Mouse (Mus musculus) intestine, postnatal 0 days (tissue): ENCODE results near the gene Wnt2. TPM values are rescaled to one million over a fixed set of nuclear protein-coding genes. Genes with fewer than 3 reads are reported as not detected.

Source experiments
- ATAC-seq: fragments of 200-750 bp; cut with Nextera tagmentation; 2 replicates; pipeline ENCODE4 v1.8.0; 2017; ENCODE audit warnings: mild to moderate bottlenecking, moderate TSS enrichment, moderate library complexity
- H3K27ac ChIP-seq: fragments of 300-500 bp; sonication (generic); 2 replicates; pipeline ENCODE4 v1.5.1; 2014; ENCODE audit warnings: mild to moderate bottlenecking, low read depth, low read length, moderate library complexity
- H3K27me3 ChIP-seq: fragments of 300-500 bp; sonication (generic); replicated peaks from 2 replicates; pipeline ENCODE4 v1.6.1; 2014; ENCODE audit warnings: low read length, mixed read lengths; ENCODE audit not compliant: control insufficient read depth, insufficient read depth
- H3K36me3 ChIP-seq: fragments of 300-500 bp; sonication (generic); 2 replicates; pipeline ENCODE4 v1.6.1; 2014; ENCODE audit warnings: mild to moderate bottlenecking, moderate library complexity; ENCODE audit not compliant: control insufficient read depth, insufficient read depth
- H3K4me1 ChIP-seq: fragments of 300-500 bp; sonication (generic); replicated peaks from 2 replicates; pipeline ENCODE4 v1.6.1; 2014; ENCODE audit warnings: antibody characterized with exemption, low read length, mixed read lengths; ENCODE audit not compliant: control insufficient read depth, insufficient read depth
- H3K4me2 ChIP-seq: fragments of 300-500 bp; sonication (generic); replicated peaks from 2 replicates; pipeline ENCODE4 v1.6.1; 2014; ENCODE audit warnings: low read depth, mild to moderate bottlenecking, moderate library complexity
- H3K4me3 ChIP-seq: fragments of 300-500 bp; sonication (generic); 2 replicates; pipeline ENCODE4 v1.5.1; 2014; ENCODE audit warnings: low read depth, low read length
- H3K9ac ChIP-seq: fragments of 300-500 bp; sonication (generic); 2 replicates; pipeline ENCODE4 v1.6.1; 2014; ENCODE audit warnings: mild to moderate bottlenecking, low read depth, low read length
- H3K9me3 ChIP-seq: fragments of 300-500 bp; sonication (generic); 2 replicates; pipeline ENCODE4 v1.6.1; 2016; ENCODE audit warnings: mixed run types; ENCODE audit not compliant: control insufficient read depth
- CTCF ChIP-seq: sonication (generic); IDR thresholded peaks from 2 replicates; pipeline ENCODE4 v1.5.1; 2016; ENCODE audit warnings: low read depth, mild to moderate bottlenecking, control low read depth, antibody characterized with exemption, moderate library complexity
- WGBS: fragments of 180-500 bp; shearing (Covaris S2); extraction: QIAGEN DNeasy Blood & Tissue Kit; methylation state at CpG from one replicate; pipeline ENCODE4 v1.1.7; 2014; 5-methylcytosine and 5-hydroxymethylcytosine counted together
- polyA plus RNA-seq: library from polyadenylated mRNA; unstranded; fragments of >200 nt; fragmentation: Nextera tagmentation; extraction: Ambion mirVana; gene quantifications from 2 replicates; pipeline ENCODE4 v1.2.1, GENCODE M21; 2015

Gene Wnt2
- polyA plus RNA-seq, 1 experiment from 2014 or later: 0.57 TPM

DNA sequence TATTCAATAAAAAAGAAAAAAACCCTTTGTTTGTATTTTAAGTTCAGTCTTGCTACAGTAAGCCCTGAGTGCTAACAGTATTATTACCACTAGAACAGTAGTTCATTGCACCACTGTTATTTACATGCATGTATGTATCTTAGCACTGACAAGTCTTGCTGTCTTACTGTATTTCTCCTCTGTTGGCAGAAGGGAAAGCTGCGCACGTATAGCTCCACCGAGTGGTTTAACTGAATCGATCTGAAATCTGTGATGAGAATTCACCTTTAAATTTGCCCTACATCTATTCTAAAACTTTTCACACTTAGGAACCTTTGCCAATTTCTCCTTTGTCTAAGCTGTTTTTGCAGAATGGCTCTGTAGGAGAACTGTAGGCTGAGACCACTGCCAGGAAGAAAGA is 13.9 kb upstream of the Wnt2 start:
- WGBS: 86% methylated on average over 4 of the region's 4 CpGs
- no peak for ATAC-seq
- H3K4me1 ChIP-seq: no peaks in the 10 kb centered on the region
- no peak overlapping the region for H3K27ac ChIP-seq
- H3K9me3 ChIP-seq: no peaks in the 10 kb centered on the region
- H3K4me3 ChIP-seq: no peak overlapping the region
- no peak overlapping the region for H3K4me2 ChIP-seq
- H3K36me3 ChIP-seq: no peaks in the 10 kb centered on the region
- no peak for TF ChIP-seq CTCF
- H3K9ac ChIP-seq: no peak overlapping the region
- no peaks in the 10 kb centered on the region for H3K27me3 ChIP-seq

DNA sequence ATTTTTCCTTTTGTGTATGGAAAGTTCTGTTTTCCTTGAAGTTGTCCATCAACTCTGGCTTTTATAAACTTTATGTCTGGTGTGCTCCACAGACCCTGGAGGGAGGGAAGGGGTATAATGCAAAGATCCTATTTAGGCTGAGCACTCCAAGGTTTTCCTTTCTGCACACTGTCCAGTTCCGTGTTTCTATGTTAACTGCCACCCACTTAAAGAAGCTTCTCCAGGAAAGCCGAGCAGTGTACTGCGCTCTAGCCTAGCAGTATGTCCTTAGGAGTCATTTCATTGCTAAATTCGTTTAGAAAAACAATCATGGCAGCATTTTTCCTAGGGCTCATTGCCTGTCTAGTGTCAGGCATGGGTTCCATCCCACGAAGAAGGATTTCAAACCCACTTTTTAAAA is 12.8 kb upstream of the Wnt2 start:
- Histone ChIP-seq H3K4me1 (no peaks in the 10 kb centered on the region), H3K27me3 (no peaks in the 10 kb centered on the region), H3K4me2 (no peak overlapping the region), H3K27ac (no peak overlapping the region), H3K9me3 (no peaks in the 10 kb centered on the region), H3K36me3 (no peaks in the 10 kb centered on the region), H3K4me3 (no peak overlapping the region), H3K9ac (no peak overlapping the region)
- no peak for TF ChIP-seq CTCF
- ATAC-seq: no peak
- WGBS: 71% methylated on average over 5 of the region's 5 CpGs

DNA sequence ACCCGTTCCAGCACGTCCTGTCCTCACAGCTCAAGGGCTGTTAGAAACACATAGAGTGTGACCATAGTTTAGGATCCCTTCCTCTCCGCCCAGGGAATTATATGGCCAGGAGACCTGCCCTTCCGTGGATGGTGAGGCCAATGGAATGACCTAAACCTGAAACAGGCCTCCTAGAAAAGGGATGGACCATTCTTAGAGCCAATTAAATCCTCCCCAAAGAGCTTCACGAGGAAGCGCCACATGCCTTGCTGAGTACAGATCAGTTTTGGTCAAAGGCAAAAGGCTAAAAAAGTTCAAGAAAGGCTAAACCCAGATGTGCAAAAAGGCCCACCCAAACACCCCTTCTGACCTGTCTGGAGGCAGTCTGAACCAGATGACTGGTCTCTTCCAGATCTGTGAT is 1.9 kb upstream of the Wnt2 start:
- Histone ChIP-seq H3K4me1 (0 out of 2 replicates have a peak, but pooled peaks cover 5% of the 10 kb centered on the region), H3K4me3 (peak overlapping the region; percentile 41), H3K36me3 (no peaks in the 10 kb centered on the region), H3K27ac (no peak overlapping the region), H3K4me2 (peak overlapping the region; percentile 69), H3K9ac (no peak overlapping the region), H3K9me3 (no peaks in the 10 kb centered on the region), H3K27me3 (peaks cover 46% of the 10 kb centered on the region)
- ATAC-seq: no peak
- 30% methylated on average over 6 of the region's 6 CpGs for WGBS
- TF ChIP-seq CTCF: no peak

GRCm38 (mm10) chr6:18031509-18032010 is 1.2 kb upstream of the Wnt2 start:
- peak overlapping the region; percentile 69 for H3K4me2 ChIP-seq
- TF ChIP-seq CTCF: no peak
- H3K4me3 ChIP-seq: peak overlapping the region; percentile 41
- 1% methylated on average over 29 of the region's 29 CpGs for WGBS
- H3K9ac ChIP-seq: no peak overlapping the region
- H3K9me3 ChIP-seq: no peaks in the 10 kb centered on the region
- H3K27me3 ChIP-seq: peaks cover 46% of the 10 kb centered on the region
- 0 out of 2 replicates have a peak, but pooled peaks cover 5% of the 10 kb centered on the region for H3K4me1 ChIP-seq
- peak; percentile 31; the same call in 1 of the 2 replicates for ATAC-seq
- H3K36me3 ChIP-seq: no peaks in the 10 kb centered on the region
- no peak overlapping the region for H3K27ac ChIP-seq

DNA sequence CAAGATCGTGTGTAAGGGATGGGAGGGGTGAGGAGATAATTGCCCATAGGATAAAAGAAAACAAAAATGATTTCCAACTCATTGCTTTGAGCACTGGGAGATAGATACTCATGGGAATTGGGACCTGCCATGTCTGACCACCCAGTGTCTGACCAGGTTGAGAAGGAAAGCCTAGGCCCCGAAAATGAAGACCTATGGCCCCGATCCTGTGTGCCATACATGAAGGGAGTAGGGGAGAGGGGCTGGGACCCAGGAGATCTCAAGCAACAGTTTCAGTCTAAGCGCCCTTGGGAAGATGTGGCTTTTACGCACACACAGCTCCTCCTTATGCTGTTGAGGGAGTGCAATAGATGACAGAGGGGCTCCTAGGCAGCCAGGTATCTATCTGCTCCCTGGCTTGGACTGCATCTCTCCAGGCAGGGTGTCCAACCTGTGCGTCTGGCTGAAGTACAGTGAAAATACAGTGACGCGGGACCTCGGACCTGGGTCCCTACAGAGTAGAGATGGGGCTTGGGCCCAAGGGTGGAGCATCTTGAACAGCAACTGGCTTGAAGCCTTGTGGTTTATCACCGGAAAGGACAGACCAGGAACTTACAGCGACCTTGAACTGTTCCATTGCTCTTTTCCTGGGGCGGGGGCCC is 603 bp upstream of the Wnt2 start:
- ATAC-seq: 0 out of 2 replicates have a peak, but pooled peaks have one; percentile 16
- Histone ChIP-seq H3K4me3 (peak overlapping the region; percentile 41), H3K4me2 (peak overlapping the region; percentile 69), H3K27me3 (peaks cover 46% of the 10 kb centered on the region), H3K9me3 (no peaks in the 10 kb centered on the region), H3K9ac (no peak overlapping the region), H3K27ac (no peak overlapping the region), H3K36me3 (no peaks in the 10 kb centered on the region), H3K4me1 (0 out of 2 replicates have a peak, but pooled peaks cover 5% of the 10 kb centered on the region)
- 10% methylated on average over 12 of the region's 12 CpGs for WGBS
- no peak for TF ChIP-seq CTCF

- WGBS: 88% methylated on average over 8 of the region's 8 CpGs
- Histone ChIP-seq H3K4me3 (no peak overlapping the region), H3K9ac (no peak overlapping the region), H3K4me1 (no peaks in the 10 kb centered on the region), H3K27ac (no peak overlapping the region), H3K36me3 (no peaks in the 10 kb centered on the region), H3K9me3 (no peaks in the 10 kb centered on the region), H3K27me3 (peaks cover 11% of the 10 kb centered on the region), H3K4me2 (no peak overlapping the region)
- no peak for ATAC-seq
- TF ChIP-seq CTCF: no peak
These were observed 6.1 kb downstream of the Wnt2 start for GRCm38 (mm10) chr6:18024133-18024794.
